10 mouse cellular contexts compared by ENCODE assay signal in the genomic region with DNA sequence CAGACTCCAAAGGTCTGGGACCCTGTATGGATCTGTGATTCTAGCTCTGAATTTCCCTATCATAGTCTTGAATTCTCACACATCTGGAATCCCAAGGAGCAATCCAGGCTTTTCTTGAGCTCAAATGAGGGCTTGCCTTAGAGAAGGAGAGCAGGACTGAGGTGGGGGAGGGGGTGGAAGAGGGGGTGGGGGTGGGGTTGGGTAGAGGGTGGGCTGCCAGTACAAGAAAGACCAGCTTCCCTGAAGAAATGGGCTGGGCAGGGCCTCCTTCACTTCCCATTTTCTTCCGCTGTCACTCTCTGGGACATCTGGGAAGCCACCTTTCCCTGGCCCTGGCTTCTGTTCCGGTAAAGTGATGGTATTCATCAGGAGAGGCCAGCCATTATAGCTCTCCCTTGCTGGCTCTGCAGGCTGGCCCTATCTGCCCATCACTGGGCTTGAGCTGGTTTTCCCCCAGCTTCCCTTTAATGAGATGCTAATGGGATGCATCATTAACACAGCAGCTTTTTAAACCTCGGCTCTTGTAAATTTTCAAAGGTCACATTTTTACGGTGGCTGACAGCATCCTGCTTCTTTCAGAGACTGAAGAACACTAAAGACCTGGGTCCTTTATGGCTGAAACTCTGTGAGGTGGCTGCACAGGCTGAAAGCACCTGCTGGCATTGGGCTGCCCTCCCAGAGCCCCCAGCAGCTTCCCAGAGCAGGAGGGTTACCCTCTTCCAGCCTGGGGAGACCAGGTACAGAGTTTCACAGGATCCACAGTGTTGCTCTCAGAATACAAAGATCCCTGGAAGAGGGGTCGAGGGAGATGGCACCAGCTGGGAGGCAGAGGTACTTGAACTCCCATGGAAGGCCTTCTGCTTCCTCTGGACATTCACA.
DNase-seq lines count a peak whose midpoint lies in the region; ATAC-seq and TF ChIP-seq lines count a peak whose summit lies in the region.
"Had no signal": no experiment of that assay in that cellular context is flagged by ENCODE, and none has a peak within 500 bp of the region (broad histone marks: within the 10 kb centered on the region; RNA-seq: fewer than 3 reads in every experiment).

No protein-coding gene starts in this region.

- no peaks in the 10 kb centered on the region for H3K9me3 ChIP-seq in forebrain, embryonic 10.5 days
- H3K9me3 ChIP-seq in hindbrain, embryonic 15.5 days = no peaks in the 10 kb centered on the region
- H3K9me3 ChIP-seq in midbrain, postnatal 0 days (ENCODE audit: low read length) = no peaks in the 10 kb centered on the region
- H3K9me3 ChIP-seq: liver, embryonic 12.5 days had no signal

- intact Hi-C loops in left cerebral cortex, postnatal 10 days (cut with DNase I) = loop anchor here (10.0 kb wide), 1 partner anchor 231 kb away; a partner anchor contains a TSS

- 35% methylated on average over 5 of the region's 5 CpGs for WGBS in forebrain, embryonic 10.5 days
- 16% methylated on average over 5 of the region's 5 CpGs for WGBS in hindbrain, embryonic 15.5 days
- 29% methylated on average over 5 of the region's 5 CpGs for WGBS in midbrain, postnatal 0 days

- H3K9ac ChIP-seq in hindbrain, embryonic 15.5 days = no peak overlapping the region
- H3K9ac ChIP-seq in midbrain, postnatal 0 days (replicated peaks; ENCODE audit: low read length, poor library complexity, severe bottlenecking) = peak overlapping the region; percentile 9; the same call in 1 of the 2 replicates
- H3K9ac ChIP-seq: liver, embryonic 12.5 days had no signal

- H3K27ac ChIP-seq in forebrain, embryonic 10.5 days = peak overlapping the region; percentile 66
- 0 out of 2 replicates have a peak overlapping the region, but pooled peaks have one; percentile 40 for H3K27ac ChIP-seq in hindbrain, embryonic 15.5 days (replicated peaks)
- no peak overlapping the region for H3K27ac ChIP-seq in midbrain, postnatal 0 days (ENCODE audit: low read depth, low read length)
- H3K27ac ChIP-seq: liver, embryonic 12.5 days had no signal

- 0 out of 2 replicates have a peak, but pooled peaks have one; percentile 43 for ATAC-seq in hindbrain, embryonic 15.5 days (ENCODE audit: low FRiP score, low read depth)
- ATAC-seq in midbrain, postnatal 0 days (ENCODE audit: low FRiP score) = no peak
- ATAC-seq in cerebellum, adult (ENCODE audit: insufficient number of reproducible peaks, low FRiP score, low TSS enrichment) = no peak
- ATAC-seq: liver, embryonic 12.5 days had no signal

- no peak for TF ChIP-seq CTCF in midbrain, postnatal 0 days (IDR thresholded peaks at IDR 0.05)

- no peaks in the 10 kb centered on the region for H3K36me3 ChIP-seq in forebrain, embryonic 10.5 days (replicated peaks)
- H3K36me3 ChIP-seq in hindbrain, embryonic 15.5 days = no peaks in the 10 kb centered on the region
- peaks cover 7% of the 10 kb centered on the region; the same call in 1 of the 2 replicates for H3K36me3 ChIP-seq in midbrain, postnatal 0 days (ENCODE audit: insufficient read depth, low read length)
- H3K36me3 ChIP-seq: liver, embryonic 12.5 days had no signal

- peak; percentile 14 for DNase-seq in kidney, postnatal 14 days
- DNase-seq in kidney, postnatal 25 days = no peak
- peak; percentile 23 for DNase-seq in forebrain, embryonic 10.5 days (ENCODE audit: extremely low spot score, low spot score)
- no peak for DNase-seq in midbrain, postnatal 0 days (ENCODE audit: low spot score)
- DNase-seq in testis, postnatal 10 days (ENCODE audit: low spot score) = no peak
- DNase-seq in left cerebral cortex, postnatal 10 days (ENCODE audit: extremely low spot score in 1 of 2, low spot score in 2 of 2) = no peak
- DNase-seq: lung, postnatal 14 days had no signal

- H3K4me1 ChIP-seq in forebrain, embryonic 10.5 days = peaks cover 34% of the 10 kb centered on the region
- H3K4me1 ChIP-seq in hindbrain, embryonic 15.5 days (replicated peaks) = peaks cover 22% of the 10 kb centered on the region
- peaks cover 6% of the 10 kb centered on the region; the same call in 1 of the 2 replicates for H3K4me1 ChIP-seq in midbrain, postnatal 0 days (ENCODE audit: insufficient read depth, low read length)
- H3K4me1 ChIP-seq: liver, embryonic 12.5 days had no signal

- H3K27me3 ChIP-seq in forebrain, embryonic 10.5 days (ENCODE audit: poor library complexity, severe bottlenecking) = no peaks in the 10 kb centered on the region
- no peaks in the 10 kb centered on the region for H3K27me3 ChIP-seq in hindbrain, embryonic 15.5 days
- H3K27me3 ChIP-seq in midbrain, postnatal 0 days (ENCODE audit: insufficient read depth, low read length) = no peaks in the 10 kb centered on the region
- H3K27me3 ChIP-seq: liver, embryonic 12.5 days had no signal

- no peak overlapping the region for H3K4me2 ChIP-seq in hindbrain, embryonic 15.5 days
- H3K4me2 ChIP-seq in midbrain, postnatal 0 days (ENCODE audit: low read depth, low read length, poor library complexity, severe bottlenecking) = no peak overlapping the region
- H3K4me2 ChIP-seq: liver, embryonic 12.5 days had no signal

- H3K4me3 ChIP-seq in forebrain, embryonic 10.5 days = 0 out of 2 replicates have a peak overlapping the region, but pooled peaks have one; percentile 1
- H3K4me3 ChIP-seq in hindbrain, embryonic 15.5 days = no peak overlapping the region
- no peak overlapping the region for H3K4me3 ChIP-seq in midbrain, postnatal 0 days (ENCODE audit: low read depth, low read length)
- H3K4me3 ChIP-seq: liver, embryonic 12.5 days had no signal

Comparison
In these comparisons a context has a peak if more than half of its experiments do, and no peak if none do; other contexts are left out.
1. DNase-seq: peak in kidney, postnatal 14 days (single experiment) and forebrain, embryonic 10.5 days (single experiment); none in kidney, postnatal 25 days (0 of 2), midbrain, postnatal 0 days (single experiment), testis, postnatal 10 days (single experiment) and left cerebral cortex, postnatal 10 days (0 of 2).